ENCODE assay signal across 15 mouse cellular contexts in genomic region chr13:112775856-112776255, GRCm38 (mm10).
"Had no signal": no experiment of that assay in that cellular context is flagged by ENCODE, and none has a peak within 500 bp of the region (broad histone marks: within the 10 kb centered on the region; RNA-seq: fewer than 3 reads in every experiment).

No protein-coding gene starts in this region.

- H3K27me3 ChIP-seq: limb, embryonic 15.5 days; lung, embryonic 15.5 days; midbrain, embryonic 13.5 days; stomach, embryonic 15.5 days had no signal

- H3K9me3 ChIP-seq: limb, embryonic 15.5 days; liver, embryonic 12.5 days; lung, embryonic 15.5 days; megakaryocyte, embryonic 14.5 days; midbrain, embryonic 13.5 days; stomach, embryonic 15.5 days had no signal

- H3K9ac ChIP-seq: limb, embryonic 15.5 days; liver, embryonic 12.5 days; lung, embryonic 15.5 days; midbrain, embryonic 13.5 days; stomach, embryonic 15.5 days had no signal

- H3K36me3 ChIP-seq: limb, embryonic 15.5 days; liver, embryonic 12.5 days; lung, embryonic 15.5 days; midbrain, embryonic 13.5 days; stomach, embryonic 15.5 days had no signal

- H3K4me1 ChIP-seq: megakaryocyte, embryonic 14.5 days had no signal

- H3K4me3 ChIP-seq: limb, embryonic 15.5 days; liver, embryonic 12.5 days; lung, embryonic 15.5 days; megakaryocyte, embryonic 14.5 days; midbrain, embryonic 13.5 days; stomach, embryonic 15.5 days had no signal

- ATAC-seq: intestine, postnatal 0 days; liver, embryonic 12.5 days; midbrain, embryonic 13.5 days had no signal

- DNase-seq: kidney, postnatal 14 days; layer of hippocampus, adult 9-11 months; layer of hippocampus, postnatal 36 days; lung, postnatal 14 days; right cerebral cortex, postnatal 14 days; thymus, adult 2 months; thymus, postnatal 25 days had no signal

- H3K27ac ChIP-seq: limb, embryonic 15.5 days; liver, embryonic 12.5 days; lung, embryonic 15.5 days; macrophage; midbrain, embryonic 13.5 days; stomach, embryonic 15.5 days had no signal

- H3K4me2 ChIP-seq: limb, embryonic 15.5 days; liver, embryonic 12.5 days; lung, embryonic 15.5 days; midbrain, embryonic 13.5 days; stomach, embryonic 15.5 days had no signal
